Mouse (Mus musculus): Measurements from ENCODE around the gene Rai14. TPM values are rescaled to one million over a fixed set of nuclear protein-coding genes. Genes with fewer than 3 reads are reported as not detected.
"Not testable (repeated sequence)": the region's sequence is repeated elsewhere in the genome, so short reads cannot be mapped to it uniquely, and the experiment has no call there.

Gene Rai14
- polyA plus RNA-seq, 1 experiment from 2014 or later: 80.9 TPM

DNA sequence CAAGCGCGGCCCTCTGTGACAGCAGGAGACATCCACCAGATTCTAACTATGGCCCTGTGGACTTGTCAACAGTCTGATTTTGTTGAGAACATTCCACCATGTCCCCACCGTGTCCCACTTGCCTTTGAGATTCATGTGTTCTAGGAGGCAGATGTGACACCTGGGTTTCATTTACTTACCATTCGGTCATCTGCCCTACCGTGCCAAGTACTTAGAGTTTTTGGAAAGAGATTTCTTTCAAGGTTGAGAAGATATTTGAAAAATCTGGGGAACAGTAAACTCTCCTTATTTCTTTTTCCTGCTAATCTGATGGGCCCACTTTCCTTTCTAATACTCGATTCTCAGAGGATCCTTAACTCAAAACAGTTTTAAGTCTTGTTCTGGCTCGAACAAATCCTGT, 178.5 kb downstream of the Rai14 start:
- Histone ChIP-seq H3K4me2 (ENCODE audit: low read depth, low read length) (no peak overlapping the region), H3K36me3 (ENCODE audit: control insufficient read depth, insufficient read depth, low read length) (no peaks in the 10 kb centered on the region), H3K9ac (ENCODE audit: low read length) (no peak overlapping the region), H3K4me3 (ENCODE audit: low read length) (no peak overlapping the region), H3K27me3 (ENCODE audit: control insufficient read depth, insufficient read depth, low read depth, low read length) (no peaks in the 10 kb centered on the region), H3K4me1 (replicated peaks; ENCODE audit: control insufficient read depth, insufficient read depth, low read length) (no peaks in the 10 kb centered on the region), H3K9me3 (ENCODE audit: control insufficient read depth, low read length) (no peaks in the 10 kb centered on the region), H3K27ac (ENCODE audit: low read length) (no peak overlapping the region)
- no peak for ATAC-seq (ENCODE audit: low read depth)
- WGBS: 77% methylated on average over 7 of the region's 7 CpGs

GRCm38 (mm10) chr15:10534591-10534990, 179.8 kb downstream of the Rai14 start:
- WGBS: 75% methylated on average over 5 of the region's 5 CpGs
- no peak overlapping the region for H3K4me2 ChIP-seq (ENCODE audit: low read depth, low read length)
- ATAC-seq (ENCODE audit: low read depth): no peak
- no peak overlapping the region for H3K9ac ChIP-seq (ENCODE audit: low read length)
- no peak overlapping the region for H3K4me3 ChIP-seq (ENCODE audit: low read length)
- no peak overlapping the region for H3K27ac ChIP-seq (ENCODE audit: low read length)
- H3K4me1 ChIP-seq (replicated peaks; ENCODE audit: control insufficient read depth, insufficient read depth, low read length): no peaks in the 10 kb centered on the region
- no peaks in the 10 kb centered on the region for H3K9me3 ChIP-seq (ENCODE audit: control insufficient read depth, low read length)
- no peaks in the 10 kb centered on the region for H3K36me3 ChIP-seq (ENCODE audit: control insufficient read depth, insufficient read depth, low read length)
- no peaks in the 10 kb centered on the region for H3K27me3 ChIP-seq (ENCODE audit: control insufficient read depth, insufficient read depth, low read depth, low read length)

GRCm38 (mm10) chr15:10533361-10533760, 181.1 kb downstream of the Rai14 start:
- H3K4me3 ChIP-seq (ENCODE audit: low read length); H3K36me3 ChIP-seq (ENCODE audit: control insufficient read depth, insufficient read depth, low read length); H3K9ac ChIP-seq (ENCODE audit: low read length); H3K27ac ChIP-seq (ENCODE audit: low read length); H3K4me2 ChIP-seq (ENCODE audit: low read depth, low read length); H3K4me1 ChIP-seq (replicated peaks; ENCODE audit: control insufficient read depth, insufficient read depth, low read length); ATAC-seq (ENCODE audit: low read depth); H3K27me3 ChIP-seq (ENCODE audit: control insufficient read depth, insufficient read depth, low read depth, low read length); H3K9me3 ChIP-seq (ENCODE audit: control insufficient read depth, low read length): not testable (repeated sequence)
- WGBS: 81% methylated on average over 10 of the region's 10 CpGs

GRCm38 (mm10) chr15:10531352-10531751, 183.1 kb downstream of the Rai14 start:
- 67% methylated on average over 4 of the region's 4 CpGs for WGBS
- no peak overlapping the region for H3K9ac ChIP-seq (ENCODE audit: low read length)
- H3K4me3 ChIP-seq (ENCODE audit: low read length): no peak overlapping the region
- no peak overlapping the region for H3K27ac ChIP-seq (ENCODE audit: low read length)
- no peak for ATAC-seq (ENCODE audit: low read depth)
- H3K4me1 ChIP-seq (replicated peaks; ENCODE audit: control insufficient read depth, insufficient read depth, low read length): no peaks in the 10 kb centered on the region
- no peak overlapping the region for H3K4me2 ChIP-seq (ENCODE audit: low read depth, low read length)
- H3K27me3 ChIP-seq (ENCODE audit: control insufficient read depth, insufficient read depth, low read depth, low read length): no peaks in the 10 kb centered on the region
- H3K36me3 ChIP-seq (ENCODE audit: control insufficient read depth, insufficient read depth, low read length): no peaks in the 10 kb centered on the region
- no peaks in the 10 kb centered on the region for H3K9me3 ChIP-seq (ENCODE audit: control insufficient read depth, low read length)

DNA sequence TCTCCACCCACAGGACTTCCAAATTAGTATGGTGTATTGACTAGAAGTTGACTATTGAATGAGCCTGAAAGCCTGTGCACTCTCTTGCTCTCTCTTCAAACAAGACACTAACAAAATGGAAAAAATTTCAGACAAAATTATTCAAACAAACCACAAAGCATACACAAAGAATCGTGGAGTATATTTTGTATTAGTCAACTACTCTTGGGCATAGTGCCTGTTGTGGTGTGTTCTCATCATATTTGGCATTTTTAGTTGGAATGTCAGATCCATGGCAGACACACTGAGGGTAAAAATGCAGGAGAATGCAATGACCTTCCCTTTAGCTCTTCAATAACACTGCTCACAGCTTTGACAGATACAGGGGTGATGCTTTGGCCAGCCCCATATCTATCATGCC, 188.5 kb downstream of the Rai14 start:
- Histone ChIP-seq H3K36me3 (ENCODE audit: control insufficient read depth, insufficient read depth, low read length) (no peaks in the 10 kb centered on the region), H3K27me3 (ENCODE audit: control insufficient read depth, insufficient read depth, low read depth, low read length) (no peaks in the 10 kb centered on the region), H3K27ac (ENCODE audit: low read length) (no peak overlapping the region), H3K4me1 (replicated peaks; ENCODE audit: control insufficient read depth, insufficient read depth, low read length) (no peaks in the 10 kb centered on the region), H3K4me2 (ENCODE audit: low read depth, low read length) (no peak overlapping the region), H3K9ac (ENCODE audit: low read length) (no peak overlapping the region), H3K4me3 (ENCODE audit: low read length) (no peak overlapping the region), H3K9me3 (ENCODE audit: control insufficient read depth, low read length) (no peaks in the 10 kb centered on the region)
- ATAC-seq (ENCODE audit: low read depth): no peak
- WGBS: 55% methylated on average over 1 of the region's 1 CpGs

Other genes starting within 250 kb of the Rai14 start
- gene Dnajc21, start 244.1 kb downstream of the Rai14 start, polyA plus RNA-seq (2015; fragmentation: Nextera tagmentation; extraction: Ambion mirVana): 6.9 and 7.7 TPM in 2 replicates
- gene Brix1, start 228.7 kb downstream of the Rai14 start, polyA plus RNA-seq (2015; fragmentation: Nextera tagmentation; extraction: Ambion mirVana): 77.0 and 99.6 TPM in 2 replicates
- gene Rad1, start 228.6 kb downstream of the Rai14 start, polyA plus RNA-seq (2015; fragmentation: Nextera tagmentation; extraction: Ambion mirVana): 29.6 and 31.6 TPM in 2 replicates
- not detected in 2 replicates for gene Ttc23l, start 156.0 kb downstream of the Rai14 start, polyA plus RNA-seq (2015; fragmentation: Nextera tagmentation; extraction: Ambion mirVana)
- 5.5 and 6.7 TPM in 2 replicates for gene C1qtnf3, start 237.7 kb upstream of the Rai14 start, polyA plus RNA-seq (2015; fragmentation: Nextera tagmentation; extraction: Ambion mirVana)

Measured in lung, embryonic 16.5 days (tissue).